Mouse (Mus musculus) cerebellum, adult 9-10 months (tissue): Measurements from ENCODE around the gene Tmem238.

Experiments used
- DNase-seq: peaks from one replicate; pipeline ENCODE4 v3.0.0; 2022

Gene Tmem238

DNA sequence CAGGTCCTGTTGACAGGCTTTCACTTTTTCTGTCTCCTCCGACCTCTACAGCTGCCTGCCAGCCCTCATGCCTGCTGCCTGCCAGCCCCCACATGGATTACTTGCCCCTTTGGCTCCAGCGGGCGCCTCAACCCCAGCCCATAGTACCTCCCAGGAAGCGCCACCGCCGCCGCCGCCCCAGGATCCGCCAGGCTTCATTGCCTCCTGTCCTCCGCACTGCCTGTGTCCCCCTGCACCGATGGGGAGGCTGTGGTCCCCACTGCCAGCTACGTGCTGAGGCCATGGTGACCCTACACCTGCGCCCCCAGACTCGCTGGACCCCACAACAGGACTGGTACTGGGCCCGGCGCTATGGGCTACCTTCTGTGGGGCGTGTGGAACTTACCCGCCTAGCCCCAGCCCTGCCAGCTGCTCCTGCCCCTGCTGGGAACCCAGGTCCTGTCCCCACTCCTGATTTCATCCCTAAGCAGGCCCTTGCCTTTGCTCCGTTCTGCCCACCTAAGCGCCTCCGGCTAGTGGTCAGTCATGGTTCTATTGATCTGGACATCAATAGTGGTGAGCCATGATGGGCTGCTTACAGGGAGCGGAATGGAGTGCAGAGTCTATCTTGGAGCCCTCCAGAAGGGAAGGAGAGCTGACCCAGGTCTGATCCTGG lies 43.0 kb downstream of the Tmem238 start:
- DNase-seq, result no peak

DNA sequence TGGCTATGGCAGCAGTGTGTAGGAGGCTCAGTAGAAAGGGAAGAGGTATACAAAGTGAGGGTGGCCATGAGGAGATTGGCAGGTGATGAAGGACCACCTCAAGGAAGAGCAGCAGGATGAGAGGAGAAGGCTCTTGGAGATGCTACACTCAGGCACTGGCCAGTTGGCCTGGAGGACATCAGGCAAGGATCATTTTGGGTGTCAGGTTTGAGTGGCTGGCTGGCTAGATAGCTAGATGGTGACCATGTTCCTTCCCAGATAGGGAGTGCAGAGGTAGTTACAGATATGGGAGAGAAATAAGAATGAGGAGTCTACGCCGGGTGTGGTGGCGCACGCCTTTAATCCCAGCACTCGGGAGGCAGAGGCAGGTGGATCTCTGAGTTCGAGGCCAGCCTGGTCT lies 44.6 kb downstream of the Tmem238 start:
- DNase-seq, result no peak

DNA sequence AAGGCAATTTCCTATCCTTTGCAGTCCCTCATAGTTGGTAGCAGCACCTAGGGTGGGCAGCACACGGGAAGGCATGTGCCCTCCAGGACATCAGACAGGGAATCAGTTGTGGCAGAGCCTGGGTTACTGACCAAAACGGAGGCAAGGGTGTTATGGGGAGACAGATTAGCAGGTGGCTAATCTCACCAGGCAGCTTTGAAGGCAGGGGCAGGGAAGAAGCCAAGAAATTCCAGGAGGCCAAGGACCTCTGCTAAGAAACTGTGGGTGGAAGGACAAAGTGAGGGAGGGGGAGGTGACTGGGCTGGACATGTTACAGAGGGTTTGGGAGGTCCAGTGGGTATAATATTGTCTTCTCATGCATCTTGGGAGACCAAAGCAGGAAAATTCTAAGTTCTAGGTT lies 46.1 kb downstream of the Tmem238 start:
- no peak for DNase-seq

DNA sequence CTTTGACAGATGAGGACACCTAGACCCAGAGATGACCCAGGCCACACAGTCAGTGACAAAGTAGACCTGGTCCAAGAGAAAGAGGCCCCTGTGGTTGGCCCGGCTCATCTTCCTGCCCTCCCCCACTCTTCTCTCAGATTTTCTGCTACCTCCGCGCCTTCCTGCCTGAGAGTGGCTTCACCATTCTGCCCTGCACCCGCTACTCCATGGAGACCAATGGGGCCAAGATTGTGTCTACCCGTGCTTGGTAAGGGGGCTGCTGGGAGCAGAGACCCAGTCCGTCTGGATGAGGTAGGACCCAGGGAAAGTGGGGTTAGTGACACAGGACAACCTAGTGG lies 47.0 kb downstream of the Tmem238 start:
- peak; percentile 52 for DNase-seq

DNA sequence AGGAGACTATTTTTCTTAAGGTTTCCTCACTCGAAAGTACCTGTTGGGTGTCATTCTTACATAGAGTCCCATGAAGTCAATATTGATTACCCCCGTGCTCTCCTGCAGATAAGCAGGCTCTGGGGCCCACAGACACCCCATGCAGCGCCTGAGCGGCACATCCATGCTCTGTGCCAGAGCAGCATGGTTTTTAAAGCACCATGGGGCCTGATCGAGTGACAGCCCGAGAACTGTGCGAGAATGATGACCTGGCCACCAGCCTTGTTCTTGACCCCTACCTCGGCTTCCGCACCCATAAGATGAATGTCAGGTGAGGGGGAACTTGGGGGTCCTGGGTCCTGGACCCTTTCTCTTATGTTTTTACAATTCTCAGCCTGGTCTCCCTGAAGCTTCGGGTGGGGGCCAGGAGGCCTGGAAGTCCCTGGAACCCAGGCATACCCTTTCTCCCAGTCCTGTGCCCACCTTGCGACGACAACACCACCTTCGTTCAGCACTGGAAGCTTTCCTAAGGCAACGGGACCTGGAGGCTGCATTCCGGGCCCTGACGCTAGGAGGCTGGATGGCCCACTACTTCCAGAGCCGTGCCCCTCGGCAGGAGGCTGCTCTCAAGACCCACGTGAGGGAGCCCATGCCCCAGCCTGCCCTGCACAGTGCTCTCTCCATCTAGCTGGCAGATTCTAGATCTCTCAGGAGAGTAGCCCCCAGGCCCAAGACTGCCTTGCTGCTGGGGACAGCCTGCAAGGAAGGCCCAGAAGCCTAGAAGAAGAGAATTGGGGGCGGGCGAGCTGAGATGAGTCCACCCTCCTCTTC lies 47.6 kb downstream of the Tmem238 start:
- peak; percentile 57 for DNase-seq

DNA sequence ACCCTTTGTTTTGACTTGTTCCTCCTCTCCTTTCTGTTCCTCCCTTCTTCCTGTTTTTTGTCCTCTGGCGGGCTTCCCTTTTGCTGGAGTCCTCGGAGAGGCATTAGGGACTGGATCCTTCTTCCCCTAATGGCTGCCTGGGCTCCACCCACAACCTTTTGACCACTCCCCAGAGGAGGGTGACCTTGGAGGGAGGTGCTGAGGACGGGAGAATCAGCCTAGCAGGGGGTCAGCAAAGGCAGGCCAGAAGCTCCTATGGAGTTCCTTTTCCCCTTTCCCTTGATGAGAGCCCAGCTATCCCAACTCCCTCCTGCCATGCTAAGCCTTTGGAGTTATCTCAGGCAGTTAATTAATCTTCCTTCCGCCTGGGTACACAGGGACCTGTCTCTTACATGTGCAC lies 48.3 kb downstream of the Tmem238 start:
- DNase-seq, result peak; percentile 86

DNA sequence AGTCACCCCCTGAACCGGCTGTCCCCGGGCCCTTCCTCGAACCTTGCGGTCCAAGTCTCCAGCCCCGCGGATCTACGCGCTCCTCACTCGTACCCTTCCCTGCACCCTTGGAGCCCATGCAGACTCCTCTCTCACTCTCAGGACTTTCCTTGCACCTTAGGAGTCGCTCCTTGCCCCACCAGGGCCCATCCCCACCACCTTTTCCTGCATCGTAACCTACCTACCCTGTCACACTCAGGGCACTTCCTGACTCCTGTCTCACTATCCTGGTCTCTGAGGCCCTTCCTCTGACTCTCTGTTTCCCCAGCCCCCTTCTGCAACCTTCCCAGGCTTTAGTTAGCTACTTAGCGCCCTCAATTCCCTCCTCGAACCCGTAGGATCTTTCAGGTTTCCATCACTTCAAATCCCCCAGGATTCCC lies 49.1 kb downstream of the Tmem238 start:
- DNase-seq, result peak; percentile 72

DNA sequence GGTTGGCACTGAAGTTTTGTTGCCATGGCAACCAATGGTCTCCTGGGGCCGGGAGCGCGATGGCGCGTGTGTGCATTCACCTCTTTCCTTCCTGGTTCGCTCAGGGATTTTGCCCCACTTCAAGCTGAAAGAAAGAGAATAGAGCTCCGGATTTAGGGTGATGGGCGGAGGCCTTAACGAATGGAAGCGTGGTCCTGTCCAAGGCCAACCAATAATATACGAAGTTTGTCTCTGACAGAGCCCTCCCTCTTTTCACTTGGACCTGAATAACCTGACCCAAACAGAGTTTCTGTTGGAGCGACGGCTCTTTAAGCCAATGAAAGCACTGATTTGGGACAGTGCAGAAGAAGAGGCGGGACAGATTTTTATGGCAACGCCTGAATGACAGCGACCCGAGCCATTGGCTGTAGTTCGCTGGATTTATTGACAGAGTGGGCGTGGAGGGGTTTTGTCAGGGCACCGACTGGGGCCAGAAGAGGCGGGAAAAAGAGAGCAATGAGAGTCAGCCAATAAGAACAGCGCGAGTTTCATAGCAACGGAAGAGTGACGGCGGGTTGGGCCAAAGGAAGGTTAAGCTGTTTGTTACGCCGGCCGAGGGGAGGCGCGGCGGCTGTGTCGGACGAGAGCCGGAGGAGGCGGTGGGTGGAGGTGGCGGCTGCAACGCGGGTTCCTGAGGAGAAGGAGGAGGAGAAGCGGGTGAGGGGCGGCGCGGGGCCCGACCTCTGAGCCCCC lies 49.7 kb downstream of the Tmem238 start, which contains the start of gene Kmt5c:
Gene Kmt5c (plus strand): TSS at position 572 of the 732 bp plus-strand sequence.
- peak; percentile 100 for DNase-seq

DNA sequence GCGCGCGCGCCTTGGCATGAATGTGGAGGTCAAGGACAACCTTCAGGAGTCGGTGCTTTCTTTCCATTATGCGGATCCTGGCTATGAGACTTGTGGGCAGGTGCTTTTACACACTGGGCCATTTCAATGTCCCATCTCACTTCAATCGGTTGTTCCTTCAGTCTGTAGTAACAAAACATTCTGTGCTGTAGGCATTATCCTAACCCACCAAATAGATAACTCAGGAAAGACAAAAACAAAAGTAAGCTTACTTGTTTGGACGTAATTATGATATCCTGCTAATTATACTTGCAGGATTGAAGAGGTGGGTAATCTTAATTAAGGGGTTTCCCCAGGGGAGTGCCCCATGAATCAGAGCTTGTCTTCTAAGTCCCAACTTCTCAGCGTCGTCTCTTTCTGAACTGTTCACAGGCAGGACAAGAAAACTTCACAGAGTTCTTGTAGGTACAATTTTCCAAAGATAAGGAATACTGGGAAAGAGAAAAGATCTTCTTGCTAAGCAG lies 50.4 kb downstream of the Tmem238 start:
- DNase-seq, result no peak
